Mouse (Mus musculus) CH12.LX (cell line): Measurements from ENCODE around the gene Ubtf. TPM values are rescaled to one million over a fixed set of nuclear protein-coding genes. Genes with fewer than 3 reads are reported as not detected.
A peak's percentile ranks its signal among the peaks of the same experiment; 100 is the strongest.

Experiments
- DNase-seq: peaks from one replicate; pipeline ENCODE4 v3.0.0-alpha.2; 2013; ENCODE audit errors: extremely low read depth
- H3K27ac ChIP-seq: 2 replicates; pipeline ENCODE4 v1.5.1; 2012; ENCODE audit warnings: low read depth, mild to moderate bottlenecking, control low read depth, moderate library complexity; ENCODE audit not compliant: insufficient read depth
- H3K27me3 ChIP-seq: replicated peaks from 2 replicates; pipeline ENCODE3; 2012; ENCODE audit warnings: inconsistent platforms
- H3K36me3 ChIP-seq, 2 experiments: replicated peaks in 1 of 2; 2 replicates each; pipeline versions ENCODE3 to v1.6.1; 2012; ENCODE audit warnings: inconsistent platforms in 1 of 2, low read length in 1 of 2, mild to moderate bottlenecking in 1 of 2, mixed read lengths in 1 of 2, moderate library complexity in 1 of 2; ENCODE audit not compliant: control insufficient read depth in 1 of 2, insufficient read depth in 1 of 2
- H3K4me1 ChIP-seq, 2 experiments: 2 replicates each; pipeline ENCODE4 v1.6.1; 2012; ENCODE audit warnings: inconsistent platforms in 1 of 2, moderate library complexity in 1 of 2; ENCODE audit not compliant: insufficient read depth in 2 of 2, control insufficient read depth in 1 of 2
- H3K4me2 ChIP-seq: 2 replicates; pipeline ENCODE4 v1.6.1; 2012; ENCODE audit warnings: low read depth, mild to moderate bottlenecking, control low read depth; ENCODE audit not compliant: poor library complexity, insufficient read depth, severe bottlenecking
- H3K4me3 ChIP-seq, 3 experiments: fragments of 150-350 bp in 1 of 3; sonication (generic) in 1 of 3; replicated peaks in 1 of 3; 2 replicates each; pipeline versions ENCODE3 to v1.5.1; 2011 to 2012; ENCODE audit warnings: low read depth in 2 of 3, low read length in 2 of 3, mild to moderate bottlenecking in 2 of 3, moderate library complexity in 2 of 3, control low read depth in 1 of 3, improper control_type of control experiment in 1 of 3, inconsistent platforms in 1 of 3, mixed read lengths in 1 of 3; ENCODE audit not compliant: poor library complexity in 1 of 3
- H3K79me2 ChIP-seq: replicated peaks from 2 replicates; pipeline ENCODE4 v1.6.1; 2012; ENCODE audit warnings: mild to moderate bottlenecking, moderate library complexity; ENCODE audit not compliant: control insufficient read depth, poor library complexity, insufficient read depth, severe bottlenecking; ENCODE audit errors: extremely low read depth
- H3K9ac ChIP-seq: 2 replicates; pipeline ENCODE4 v1.6.1; 2012; ENCODE audit warnings: low read depth, mild to moderate bottlenecking, control low read depth, moderate library complexity; ENCODE audit not compliant: insufficient read depth
- H3K9me3 ChIP-seq: replicated peaks from 2 replicates; pipeline ENCODE3; 2012; ENCODE audit warnings: low read length, inconsistent platforms, mixed read lengths
- BHLHE40 ChIP-seq: IDR thresholded peaks from 2 replicates; pipeline ENCODE4 v1.6.1; 2011; ENCODE audit warnings: mild to moderate bottlenecking, low read depth, low read length, improper control_type of control experiment
- CHD1 ChIP-seq: IDR thresholded peaks from 2 replicates; pipeline ENCODE4 v1.6.1; 2012; ENCODE audit warnings: low read depth, low read length, improper control_type of control experiment, inconsistent platforms
- CHD2 ChIP-seq: IDR thresholded peaks from 2 replicates; pipeline ENCODE4 v1.6.1; 2011; ENCODE audit warnings: low read length, improper control_type of control experiment
- CTCF ChIP-seq, 2 experiments: IDR thresholded peaks in 1 of 2; conservative IDR thresholded peaks in 1 of 2; 2 replicates each; pipeline ENCODE4 v1.5.1; 2011 to 2012; ENCODE audit warnings: low read depth in 2 of 2, low read length in 2 of 2, improper control_type of control experiment in 1 of 2, inconsistent platforms in 1 of 2, mild to moderate bottlenecking in 1 of 2, moderate library complexity in 1 of 2
- E2F4 ChIP-seq: IDR thresholded peaks from 2 replicates; pipeline ENCODE4 v1.6.1; 2011; ENCODE audit warnings: low read depth, low read length, improper control_type of control experiment; ENCODE audit not compliant: insufficient replicate concordance
- ELF1 ChIP-seq: IDR thresholded peaks from 2 replicates; pipeline ENCODE4 v1.6.1; 2014; ENCODE audit warnings: low read depth, mild to moderate bottlenecking, inconsistent platforms, low read length, improper control_type of control experiment
- EP300 ChIP-seq: IDR thresholded peaks from 2 replicates; pipeline ENCODE4 v1.6.1; 2011; ENCODE audit warnings: low read length, improper control_type of control experiment
- ETS1 ChIP-seq: conservative IDR thresholded peaks from 2 replicates; pipeline ENCODE4 v1.6.1; 2012; ENCODE audit warnings: low read depth, mild to moderate bottlenecking, inconsistent platforms, low read length, improper control_type of control experiment, moderate library complexity
- GABPA ChIP-seq: IDR thresholded peaks from 2 replicates; pipeline ENCODE4 v1.6.1; 2012; ENCODE audit warnings: low read depth, low read length, improper control_type of control experiment, inconsistent platforms; ENCODE audit not compliant: insufficient replicate concordance
- HCFC1 ChIP-seq: IDR thresholded peaks from 2 replicates; pipeline ENCODE4 v1.6.1; 2012; ENCODE audit warnings: low read depth, mild to moderate bottlenecking, inconsistent platforms, low read length, improper control_type of control experiment
- IRF4 ChIP-seq: IDR thresholded peaks from 2 replicates; pipeline ENCODE4 v1.6.1; 2014; ENCODE audit warnings: low read depth, mild to moderate bottlenecking, inconsistent platforms, low read length, improper control_type of control experiment
- JUN ChIP-seq: IDR thresholded peaks from 2 replicates; pipeline ENCODE4 v1.6.1; 2011; ENCODE audit warnings: low read depth, mild to moderate bottlenecking, low read length, improper control_type of control experiment, moderate library complexity; ENCODE audit not compliant: insufficient read depth
- JUND ChIP-seq: conservative IDR thresholded peaks from 2 replicates; pipeline ENCODE4 v1.6.1; 2011; ENCODE audit warnings: low read depth, low read length, improper control_type of control experiment
- KAT2A ChIP-seq: IDR thresholded peaks from 2 replicates; pipeline ENCODE4 v1.6.1; 2012; ENCODE audit warnings: low read length, improper control_type of control experiment, inconsistent platforms; ENCODE audit not compliant: insufficient replicate concordance
- MAFK ChIP-seq: IDR thresholded peaks from 2 replicates; pipeline ENCODE4 v1.6.1; 2011; ENCODE audit warnings: low read length, improper control_type of control experiment; ENCODE audit not compliant: insufficient replicate concordance
- MAX ChIP-seq: IDR thresholded peaks from 2 replicates; pipeline ENCODE4 v1.6.1; 2011; ENCODE audit warnings: low read length, improper control_type of control experiment
- MAZ ChIP-seq: IDR thresholded peaks from 2 replicates; pipeline ENCODE4 v1.6.1; 2012; ENCODE audit warnings: low read depth, mild to moderate bottlenecking, inconsistent platforms, low read length, improper control_type of control experiment, moderate library complexity
- MEF2A ChIP-seq: IDR thresholded peaks from 2 replicates; pipeline ENCODE4 v1.6.1; 2014; ENCODE audit warnings: low read depth, mild to moderate bottlenecking, inconsistent platforms, low read length, improper control_type of control experiment, borderline replicate concordance
- MXI1 ChIP-seq: IDR thresholded peaks from 2 replicates; pipeline ENCODE4 v1.6.1; 2011; ENCODE audit warnings: mild to moderate bottlenecking, low read depth, low read length, improper control_type of control experiment
- MYC ChIP-seq: IDR thresholded peaks from 2 replicates; pipeline ENCODE4 v1.6.1; 2011; ENCODE audit warnings: low read depth, mild to moderate bottlenecking, improper control_type of control experiment, low read length
- NELFE ChIP-seq: IDR thresholded peaks from 2 replicates; pipeline ENCODE4 v1.6.1; 2011; ENCODE audit warnings: low read depth, low read length, improper control_type of control experiment
- NRF1 ChIP-seq: IDR thresholded peaks from 2 replicates; pipeline ENCODE4 v1.6.1; 2014; ENCODE audit warnings: low read depth, mild to moderate bottlenecking, inconsistent platforms, low read length, improper control_type of control experiment, moderate library complexity
- PAX5 ChIP-seq: IDR thresholded peaks from 2 replicates; pipeline ENCODE4 v1.6.1; 2012; ENCODE audit warnings: low read length, inconsistent platforms, mixed read lengths
- POLR2A ChIP-seq: IDR thresholded peaks from 2 replicates; pipeline ENCODE4 v1.6.1; 2011; ENCODE audit warnings: low read depth, mild to moderate bottlenecking, improper control_type of control experiment, low read length
- POLR2AphosphoS2 ChIP-seq: IDR thresholded peaks from 2 replicates; pipeline ENCODE4 v1.6.1; 2011; ENCODE audit warnings: low read depth, low read length, improper control_type of control experiment
- RAD21 ChIP-seq: IDR thresholded peaks from 2 replicates; pipeline ENCODE4 v1.6.1; 2011; ENCODE audit warnings: low read depth, mild to moderate bottlenecking, low read length, improper control_type of control experiment, moderate library complexity
- RCOR1 ChIP-seq: conservative IDR thresholded peaks from 2 replicates; pipeline ENCODE4 v1.6.1; 2012; ENCODE audit warnings: low read depth, mild to moderate bottlenecking, inconsistent platforms, low read length, improper control_type of control experiment
- SIN3A ChIP-seq: IDR thresholded peaks from 2 replicates; pipeline ENCODE4 v1.6.1; 2012; ENCODE audit warnings: low read length, improper control_type of control experiment, inconsistent platforms
- SMC3 ChIP-seq: IDR thresholded peaks from 2 replicates; pipeline ENCODE4 v1.6.1; 2011; ENCODE audit warnings: low read depth, low read length, improper control_type of control experiment
- TBP ChIP-seq: conservative IDR thresholded peaks from 2 replicates; pipeline ENCODE4 v1.6.1; 2011; ENCODE audit warnings: low read depth, low read length, improper control_type of control experiment
- TCF12 ChIP-seq: IDR thresholded peaks from 2 replicates; pipeline ENCODE4 v1.6.1; 2014; ENCODE audit warnings: low read depth, mild to moderate bottlenecking, inconsistent platforms, low read length, improper control_type of control experiment
- UBTF ChIP-seq: IDR thresholded peaks from 2 replicates; pipeline ENCODE4 v1.6.1; 2012; ENCODE audit warnings: low read depth, mild to moderate bottlenecking, inconsistent platforms, low read length, improper control_type of control experiment, moderate library complexity
- USF1 ChIP-seq: IDR thresholded peaks from 2 replicates; pipeline ENCODE4 v1.6.1; 2014; ENCODE audit warnings: low read depth, mild to moderate bottlenecking, inconsistent platforms, low read length, improper control_type of control experiment
- USF2 ChIP-seq: conservative IDR thresholded peaks from 2 replicates; pipeline ENCODE4 v1.6.1; 2011; ENCODE audit warnings: low read depth, low read length, improper control_type of control experiment
- ZC3H11A ChIP-seq: IDR thresholded peaks from 2 replicates; pipeline ENCODE4 v1.6.1; 2012; ENCODE audit warnings: low read depth, mild to moderate bottlenecking, inconsistent platforms, low read length, improper control_type of control experiment
- ZKSCAN1 ChIP-seq: IDR thresholded peaks from 2 replicates; pipeline ENCODE4 v1.6.1; 2012; ENCODE audit warnings: low read depth, inconsistent platforms, low read length, improper control_type of control experiment, borderline replicate concordance
- ZMIZ1 ChIP-seq: IDR thresholded peaks from 2 replicates; pipeline ENCODE4 v1.6.1; 2012; ENCODE audit warnings: low read depth, mild to moderate bottlenecking, inconsistent platforms, low read length, improper control_type of control experiment
- ZNF384 ChIP-seq: IDR thresholded peaks from 2 replicates; pipeline ENCODE4 v1.6.1; 2012; ENCODE audit warnings: low read depth, low read length, improper control_type of control experiment, inconsistent platforms
- dilution Hi-C: fragments of 300-500 bp; cut with MboI; formaldehyde crosslinking; loops from 2 replicates; pipeline ENCODE4 v1.14.3; 2020; ENCODE audit warnings: low sequenced_read_pairs; ENCODE audit not compliant: extremely low pct_unique_long_range_greater_than_20kb, extremely low pct_ligation_motif_present
- in situ Hi-C: fragments of 300-500 bp; cut with MboI; formaldehyde crosslinking; loops from 3 replicates; pipeline ENCODE4 v1.14.3; 2019; ENCODE audit warnings: low sequenced_read_pairs, low pct_ligation_motif_present, low pct_unique_long_range_greater_than_20kb, mixed read lengths
- polyA plus RNA-seq: library from polyadenylated mRNA; unstranded; fragments of >175 nt; gene quantifications from 2 replicates; pipeline ENCODE4 v1.2.1, GENCODE M21; 2012; ENCODE audit warnings: low read depth; ENCODE audit not compliant: insufficient read length
- total RNA-seq, 2 experiments: library from RNA; depleted of rRNA; stranded (reverse); fragments of 300-350 nt in 1 of 2; fragments of >200 nt in 1 of 2; gene quantifications; 2 replicates each; pipeline ENCODE4 v1.2.3; 2012 to 2014

Gene Ubtf
- total and polyA plus RNA-seq, 3 experiments: 89.9 to 126 (median 124) TPM

- no peaks in the 10 kb centered on the region for H3K27me3 ChIP-seq
- peaks cover 23 to 35% of the 10 kb centered on the region in 2 experiments for H3K36me3 ChIP-seq
- peak; percentile 100 for DNase-seq
- peak within 1 kb of the TSS; percentile 88 for H3K4me2 ChIP-seq
- H3K4me1 ChIP-seq: peaks cover 3 to 29% of the 10 kb centered on the region in 2 experiments; a peak in 2 of 4 replicates
- peak within 1 kb of the TSS; percentile 44 for H3K27ac ChIP-seq
- TF ChIP-seq GABPA: peak; percentile 100
- TF ChIP-seq SMC3: no peak
- TF ChIP-seq NRF1: peak; percentile 47; the same call in 1 of the 2 replicates
- no peak for TF ChIP-seq ZC3H11A
- peak; percentile 53; the same call in 1 of the 2 replicates for TF ChIP-seq POLR2A
- no peak; the same call in none of the 2 replicates for TF ChIP-seq MAX
- TF ChIP-seq TBP: peak; percentile 75; the same call in 1 of the 2 replicates
- TF ChIP-seq IRF4: peak; percentile 43
- peak; percentile 41 for TF ChIP-seq CHD2
- TF ChIP-seq UBTF: no peak
- TF ChIP-seq MXI1: no peak
- TF ChIP-seq E2F4: peak; percentile 98
- no peak for TF ChIP-seq EP300
- TF ChIP-seq ZNF384: no peak; the same call in 1 of the 2 replicates
- TF ChIP-seq MAFK: no peak
- no peak; a peak in 1 of 4 replicates for TF ChIP-seq CTCF (conservative IDR thresholded peaks at IDR 0.05 in 1 of 2, IDR thresholded peaks at IDR 0.05 in 1 of 2; ENCODE audit: low read depth in 2 of 2, low read length in 2 of 2)
- peak; percentile 71 for TF ChIP-seq MYC
- peak; percentile 58; the same call in 1 of the 2 replicates for TF ChIP-seq ZMIZ1
- no peak for TF ChIP-seq USF1
- TF ChIP-seq SIN3A: peak; percentile 91; the same call in 1 of the 2 replicates
- TF ChIP-seq MAZ: peak; percentile 84
- peak; percentile 85 for TF ChIP-seq ETS1
- TF ChIP-seq USF2: no peak
- TF ChIP-seq NELFE: peak; percentile 24; the same call in 1 of the 2 replicates
- peak; percentile 57; the same call in 1 of the 2 replicates for TF ChIP-seq JUND
- no peak for TF ChIP-seq POLR2AphosphoS2
- peak; percentile 53; the same call in 1 of the 2 replicates for TF ChIP-seq JUN
- no peak for TF ChIP-seq TCF12
- no peak for TF ChIP-seq ZKSCAN1
- no peak for TF ChIP-seq PAX5
- TF ChIP-seq HCFC1: peak; percentile 87
- peak; percentile 69; the same call in 1 of the 2 replicates for TF ChIP-seq RCOR1
- peak; percentile 78; the same call in 1 of the 2 replicates for TF ChIP-seq KAT2A
- TF ChIP-seq ELF1: peak; percentile 97
- no peak for TF ChIP-seq BHLHE40
- TF ChIP-seq RAD21: no peak
- no peak for TF ChIP-seq CHD1
- TF ChIP-seq MEF2A: peak; percentile 53
- in situ Hi-C loops (no loop called here), dilution Hi-C loops (no loop called here)
- no peaks in the 10 kb centered on the region for H3K9me3 ChIP-seq
- peak within 1 kb of the TSS; percentile 67 for H3K9ac ChIP-seq
- no peaks in the 10 kb centered on the region; the same call in 1 of the 2 replicates for H3K79me2 ChIP-seq
- peak within 1 kb of the TSS; percentile 70 to 97 (median 75) for H3K4me3 ChIP-seq
Observed at GRCm38 (mm10) chr11:102284501-102285094, 34.9 kb downstream of the Ubtf start, which contains the start of gene Tmub2. Gene Tmub2 (plus strand): TSS chr11:102284931.
